In the genomic region with DNA sequence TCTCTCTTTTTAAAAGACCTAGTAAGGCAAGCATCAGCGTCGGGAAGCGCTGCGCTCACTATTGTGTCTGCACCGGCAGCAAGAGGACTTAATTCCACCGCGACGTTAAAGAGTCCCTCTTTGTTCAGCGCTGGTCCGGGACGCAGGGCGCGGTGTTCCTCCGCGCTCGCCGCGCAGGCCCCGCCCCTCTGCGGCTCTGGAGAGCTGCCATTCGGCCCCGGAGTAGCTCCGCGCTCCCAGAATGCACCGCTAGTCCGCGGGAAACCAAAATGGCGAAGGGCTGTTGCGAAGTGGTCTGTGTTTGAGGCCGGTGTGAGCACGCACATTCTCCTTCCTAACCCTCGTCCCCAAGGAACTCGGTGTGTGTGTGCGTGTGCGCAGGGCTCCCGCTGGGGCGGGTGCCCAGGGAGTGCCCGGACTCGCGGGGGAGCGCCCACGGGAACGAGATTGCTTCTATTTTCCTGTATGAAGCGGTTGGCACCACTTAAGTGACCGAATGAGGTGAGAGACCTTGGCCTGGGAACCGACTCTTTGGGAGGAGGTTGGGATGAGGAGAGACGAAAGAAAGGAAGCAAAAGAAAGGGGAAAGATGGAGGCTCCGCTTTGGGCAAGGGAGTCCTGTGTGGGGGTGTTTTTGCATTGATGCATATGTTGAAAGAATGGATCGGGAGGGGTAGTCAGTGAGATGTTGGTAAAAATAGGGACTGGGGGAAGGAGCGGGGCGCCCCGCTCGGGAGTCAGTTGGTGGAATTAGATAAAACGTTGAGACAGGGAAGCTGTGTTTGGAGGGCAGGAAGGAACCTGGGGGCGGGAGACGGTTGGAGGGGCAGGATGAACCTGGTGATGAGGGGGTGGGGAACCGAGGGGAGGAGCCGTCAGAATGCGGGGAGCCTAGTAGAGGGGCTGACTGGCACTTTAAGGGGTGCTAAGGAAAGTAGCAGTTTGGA, we compare ENCODE assay signal across 8 mouse cellular contexts. TPM values are rescaled to one million over a fixed set of nuclear protein-coding genes. Genes with fewer than 3 reads are reported as not detected.
DNase-seq lines count a peak whose midpoint lies in the region; ATAC-seq lines count a peak whose summit lies in the region.

A gene (plus strand): TSS at position 210 of the 947 bp plus-strand sequence.

- no peaks in the 10 kb centered on the region for H3K27me3 ChIP-seq in hindbrain, embryonic 12.5 days

- H3K4me1 ChIP-seq in hindbrain, embryonic 12.5 days: peaks cover 9% of the 10 kb centered on the region

- H3K9ac ChIP-seq in hindbrain, embryonic 12.5 days: peak within 1 kb of the TSS; percentile 96

- under 1% methylated on average over 59 of the region's 59 CpGs for WGBS in hindbrain, embryonic 12.5 days

- H3K36me3 ChIP-seq in hindbrain, embryonic 12.5 days: peaks cover 18% of the 10 kb centered on the region

- H3K9me3 ChIP-seq in hindbrain, embryonic 12.5 days (replicated peaks): no peaks in the 10 kb centered on the region

- peak; percentile 94 for ATAC-seq in hindbrain, embryonic 12.5 days (ENCODE audit: low FRiP score)

- peak; percentile 99 for DNase-seq in NIH3T3 (ENCODE audit: low read depth)
- DNase-seq in cerebellum, postnatal 10 days: peak; percentile 99
- DNase-seq in frontal cortex, postnatal 10 days (ENCODE audit: low spot score in 2 of 2): peak; percentile 91 to 95
- DNase-seq in layer of hippocampus, postnatal 14 days (ENCODE audit: low spot score in 2 of 2): peak; percentile 98
- peak; percentile 97 for DNase-seq in lung, postnatal 14 days
- peak; percentile 95 for DNase-seq in retina, adult 2 months (ENCODE audit: low read depth, low spot score)
- peak; percentile 97 for DNase-seq in thymus, postnatal 36 days

- H3K27ac ChIP-seq in hindbrain, embryonic 12.5 days: peak within 1 kb of the TSS; percentile 97

- H3K4me2 ChIP-seq in hindbrain, embryonic 12.5 days (replicated peaks): peak within 1 kb of the TSS; percentile 68

- peak within 1 kb of the TSS; percentile 88 for H3K4me3 ChIP-seq in hindbrain, embryonic 12.5 days

RNA-seq across cellular contexts. Expression of the gene that starts here (rescaled TPM):
- polyA plus RNA-seq in hindbrain, embryonic 12.5 days (2016; fragmentation: Nextera tagmentation; extraction: Ambion mirVana): 134 and 142 TPM in 2 replicates
- total RNA-seq in layer of hippocampus, postnatal 14 days (2021): 10 to 100 TPM; 44.8 to 45.4 TPM

Comparison
In these comparisons a context has a peak if more than half of its experiments do, and no peak if none do; other contexts are left out.
1. Peak in every context shown above with its lines: DNase-seq, ATAC-seq, H3K4me3 ChIP-seq and H3K27ac ChIP-seq.